In the genomic region with DNA sequence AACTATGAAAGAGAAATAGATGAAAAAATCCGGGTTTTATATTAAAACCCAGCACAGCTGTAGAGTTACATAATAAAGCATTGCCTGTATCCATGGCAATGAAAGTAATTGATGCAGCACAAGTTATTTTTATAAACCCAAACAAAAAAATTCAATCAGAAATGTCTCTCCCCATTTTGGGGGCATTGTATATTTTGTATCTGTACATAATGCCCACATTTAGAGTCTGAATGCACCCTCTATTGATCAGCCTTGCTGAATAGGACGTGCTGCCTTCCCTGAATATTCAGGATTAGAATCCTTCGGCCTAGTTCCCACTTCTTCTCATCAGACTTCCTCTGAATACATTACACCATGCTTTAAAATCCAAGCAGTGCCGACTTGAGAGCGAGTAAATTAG, we compare ENCODE assay signal across 18 mouse cellular contexts.
DNase-seq lines count a peak whose midpoint lies in the region; ATAC-seq and TF ChIP-seq lines count a peak whose summit lies in the region.
"Had no signal": no experiment of that assay in that cellular context is flagged by ENCODE, and none has a peak within 500 bp of the region (broad histone marks: within the 10 kb centered on the region; RNA-seq: fewer than 3 reads in every experiment).

No protein-coding gene starts in this region.

- H3K4me1 ChIP-seq in forebrain, embryonic 15.5 days: peaks cover 33% of the 10 kb centered on the region
- no peaks in the 10 kb centered on the region for H3K4me1 ChIP-seq in olfactory bulb, adult 2 months (ENCODE audit: control insufficient read depth, insufficient read depth, low read length)
- H3K4me1 ChIP-seq: embryonic facial prominence, embryonic 12.5 days; limb, embryonic 15.5 days; lung, embryonic 15.5 days had no signal

- intact Hi-C loops in left cerebral cortex, postnatal 25 days (cut with DNase I): loop anchor here (5.0 to 10.0 kb wide), 2 partner anchors 107 to 181 kb away; a partner anchor contains a TSS

- H3K4me2 ChIP-seq in forebrain, embryonic 15.5 days (replicated peaks): no peak overlapping the region
- H3K4me2 ChIP-seq: embryonic facial prominence, embryonic 12.5 days; hindbrain, embryonic 15.5 days; limb, embryonic 15.5 days; lung, embryonic 15.5 days had no signal

- ATAC-seq in forebrain, embryonic 15.5 days (replicated peaks): peak; percentile 73; the same call in 1 of the 2 replicates

- TF ChIP-seq CTCF in olfactory bulb, adult 2 months (IDR thresholded peaks at IDR 0.05; ENCODE audit: insufficient read depth, low read depth, low read length): no peak

- H3K36me3 ChIP-seq in forebrain, embryonic 15.5 days: no peaks in the 10 kb centered on the region
- H3K36me3 ChIP-seq: embryonic facial prominence, embryonic 12.5 days; hindbrain, embryonic 15.5 days; limb, embryonic 15.5 days; lung, embryonic 15.5 days had no signal

- H3K27me3 ChIP-seq in forebrain, embryonic 15.5 days: no peaks in the 10 kb centered on the region
- H3K27me3 ChIP-seq: embryonic facial prominence, embryonic 12.5 days; hindbrain, embryonic 15.5 days; lung, embryonic 15.5 days had no signal

- TF ChIP-seq POLR2A in olfactory bulb, adult 2 months (IDR thresholded peaks at IDR 0.05; ENCODE audit: insufficient read depth, low read depth, low read length): no peak

- no peak overlapping the region for H3K4me3 ChIP-seq in forebrain, embryonic 15.5 days
- H3K4me3 ChIP-seq in olfactory bulb, adult 2 months (ENCODE audit: insufficient read depth, low read depth, low read length): no peak overlapping the region
- H3K4me3 ChIP-seq: embryonic facial prominence, embryonic 12.5 days; heart, adult 2 months; hindbrain, embryonic 15.5 days; limb, embryonic 15.5 days; lung, embryonic 15.5 days had no signal

- H3K9ac ChIP-seq in forebrain, embryonic 15.5 days (replicated peaks): no peak overlapping the region
- H3K9ac ChIP-seq: embryonic facial prominence, embryonic 12.5 days; hindbrain, embryonic 15.5 days; limb, embryonic 15.5 days; lung, embryonic 15.5 days had no signal

- DNase-seq in layer of hippocampus, adult 18-20 months (ENCODE audit: low spot score in 2 of 2): peak; percentile 28 to 60
- DNase-seq in layer of hippocampus, postnatal 10 days (ENCODE audit: low spot score in 2 of 2): no peak
- peak; percentile 40 to 69 for DNase-seq in left cerebral cortex, postnatal 25 days (ENCODE audit: low spot score in 2 of 2)
- no peak for DNase-seq in adrenal gland, postnatal 14 days
- DNase-seq in heart, adult 9 months (ENCODE audit: low spot score in 2 of 2): no peak
- no peak for DNase-seq in heart, adult 18-20 months
- DNase-seq: adrenal gland, postnatal 10 days; B cell, adult 2 months; cerebellum, postnatal 14 days; heart, adult 2 months; heart, postnatal 10 days; kidney, adult 18-20 months had no signal

- H3K27ac ChIP-seq in forebrain, embryonic 15.5 days (replicated peaks): peak overlapping the region; percentile 37; the same call in 1 of the 2 replicates
- H3K27ac ChIP-seq in olfactory bulb, adult 2 months (ENCODE audit: insufficient read depth, low read depth, low read length): peak overlapping the region; percentile 54; the same call in 1 of the 2 replicates
- H3K27ac ChIP-seq: embryonic facial prominence, embryonic 12.5 days; heart, adult 2 months; hindbrain, embryonic 15.5 days; limb, embryonic 15.5 days; lung, embryonic 15.5 days had no signal

- H3K9me3 ChIP-seq in forebrain, embryonic 15.5 days: no peaks in the 10 kb centered on the region
- H3K9me3 ChIP-seq: embryonic facial prominence, embryonic 12.5 days; hindbrain, embryonic 15.5 days; limb, embryonic 15.5 days; lung, embryonic 15.5 days had no signal

- 11% methylated on average over 5 of the region's 5 CpGs for WGBS in forebrain, embryonic 15.5 days
- 30% methylated on average over 5 of the region's 5 CpGs for whole genome bisulfite sequencing in olfactory bulb, adult 2 months

Comparison
In these comparisons a context has a peak if more than half of its experiments do, and no peak if none do; other contexts are left out.
1. DNase-seq: peak in layer of hippocampus, adult 18-20 months (2 of 2) and left cerebral cortex, postnatal 25 days (2 of 2); none in layer of hippocampus, postnatal 10 days (0 of 2), adrenal gland, postnatal 14 days (single experiment), heart, adult 9 months (0 of 2) and heart, adult 18-20 months (0 of 2).